Mouse (Mus musculus): ENCODE results near the gene Sdc3. TPM values are rescaled to one million over a fixed set of nuclear protein-coding genes. Genes with fewer than 3 reads are reported as not detected.
A peak's percentile ranks its signal among the peaks of the same experiment; 100 is the strongest.

Sdc3 gene
- 10.1 and 11.6 TPM in 2 replicates for polyA plus RNA-seq (2015; fragmentation: Nextera tagmentation; extraction: Ambion mirVana)

DNA sequence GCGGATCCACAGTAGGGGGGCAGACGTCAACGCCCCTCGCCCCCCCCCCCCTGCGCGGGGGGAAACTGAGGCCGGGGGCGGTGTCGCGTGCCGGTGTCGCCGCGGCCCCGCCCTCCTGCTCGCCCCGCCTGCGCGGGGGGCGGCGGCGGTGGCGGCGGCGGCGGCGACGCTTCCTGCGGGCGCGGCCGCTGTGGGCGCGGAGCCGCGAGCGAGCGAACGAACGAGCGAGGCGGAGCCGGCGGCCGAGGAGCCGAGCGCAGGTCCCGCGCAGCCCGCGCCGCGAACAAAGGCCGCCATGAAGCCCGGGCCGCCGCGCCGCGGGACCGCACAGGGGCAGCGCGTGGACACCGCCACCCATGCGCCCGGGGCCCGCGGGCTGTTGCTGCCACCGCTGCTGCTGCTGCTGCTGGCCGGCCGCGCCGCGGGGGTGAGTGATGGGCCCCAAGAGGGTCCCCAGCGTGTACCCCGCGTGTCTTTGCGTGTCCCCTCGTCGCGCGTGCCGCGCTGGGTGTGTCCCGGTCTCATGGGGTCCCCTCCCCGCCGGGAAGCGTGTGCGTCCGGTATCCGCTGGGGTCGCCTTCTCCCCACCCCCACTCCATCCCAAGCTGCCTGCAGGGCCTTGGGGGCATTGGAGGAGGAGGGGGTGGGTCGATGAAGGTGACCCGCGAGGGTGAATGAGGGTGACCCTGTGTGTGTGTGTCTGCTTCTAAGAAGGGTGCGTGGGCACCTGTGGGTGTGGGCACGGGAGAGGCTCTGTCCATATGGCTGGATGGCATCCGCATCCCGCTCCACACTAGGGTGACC is at the start of gene Sdc3:
TSS of gene Sdc3 (plus strand) at position 162 of the 804 bp plus-strand sequence.
- peaks cover 62% of the 10 kb centered on the region for H3K27me3 ChIP-seq
- peak within 1 kb of the TSS; percentile 68 for H3K4me2 ChIP-seq
- H3K4me1 ChIP-seq (replicated peaks) = peaks cover 11% of the 10 kb centered on the region
- no peak within 1 kb of the TSS for H3K27ac ChIP-seq (replicated peaks)
- H3K9ac ChIP-seq = peak within 1 kb of the TSS; percentile 47; the same call in 1 of the 2 replicates
- no peaks in the 10 kb centered on the region for H3K36me3 ChIP-seq (replicated peaks)
- 2% methylated on average over 90 of the region's 99 CpGs for WGBS (ENCODE audit: insufficient replicate concordance)
- no peaks in the 10 kb centered on the region for H3K9me3 ChIP-seq (replicated peaks)
- H3K4me3 ChIP-seq (replicated peaks) = peak within 1 kb of the TSS; percentile 55
- no peak for ATAC-seq (ENCODE audit: insufficient read depth)

DNA sequence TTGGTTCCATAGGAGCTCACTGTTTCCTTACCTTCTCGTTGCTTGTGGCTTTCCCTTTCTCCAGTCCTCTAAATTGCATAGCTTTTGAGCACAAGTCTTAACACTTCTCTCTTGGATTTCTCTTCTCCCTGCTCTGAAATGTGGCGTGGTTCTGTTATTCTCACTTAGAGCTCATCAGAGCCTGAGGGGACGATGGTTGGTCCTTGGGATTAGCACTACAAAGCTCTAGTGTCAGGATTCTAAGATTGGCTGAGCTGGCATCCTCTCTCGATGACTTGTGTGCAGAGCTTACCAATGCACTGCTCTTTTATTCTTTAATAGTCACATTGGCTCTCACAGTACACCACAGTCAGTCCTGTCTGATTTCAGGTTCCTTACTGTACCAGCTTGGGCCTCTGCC is 48.3 kb upstream of the Sdc3 start:
- Histone ChIP-seq H3K4me3 (replicated peaks) (no peak overlapping the region), H3K4me1 (replicated peaks) (no peaks in the 10 kb centered on the region), H3K27me3 (no peaks in the 10 kb centered on the region), H3K4me2 (no peak overlapping the region), H3K9me3 (replicated peaks) (no peaks in the 10 kb centered on the region), H3K36me3 (replicated peaks) (peaks cover 98% of the 10 kb centered on the region), H3K9ac (no peak overlapping the region), H3K27ac (replicated peaks) (no peak overlapping the region)
- no peak for ATAC-seq (ENCODE audit: insufficient read depth)
- WGBS (ENCODE audit: insufficient replicate concordance) = 81% methylated on average over 4 of the region's 4 CpGs

DNA sequence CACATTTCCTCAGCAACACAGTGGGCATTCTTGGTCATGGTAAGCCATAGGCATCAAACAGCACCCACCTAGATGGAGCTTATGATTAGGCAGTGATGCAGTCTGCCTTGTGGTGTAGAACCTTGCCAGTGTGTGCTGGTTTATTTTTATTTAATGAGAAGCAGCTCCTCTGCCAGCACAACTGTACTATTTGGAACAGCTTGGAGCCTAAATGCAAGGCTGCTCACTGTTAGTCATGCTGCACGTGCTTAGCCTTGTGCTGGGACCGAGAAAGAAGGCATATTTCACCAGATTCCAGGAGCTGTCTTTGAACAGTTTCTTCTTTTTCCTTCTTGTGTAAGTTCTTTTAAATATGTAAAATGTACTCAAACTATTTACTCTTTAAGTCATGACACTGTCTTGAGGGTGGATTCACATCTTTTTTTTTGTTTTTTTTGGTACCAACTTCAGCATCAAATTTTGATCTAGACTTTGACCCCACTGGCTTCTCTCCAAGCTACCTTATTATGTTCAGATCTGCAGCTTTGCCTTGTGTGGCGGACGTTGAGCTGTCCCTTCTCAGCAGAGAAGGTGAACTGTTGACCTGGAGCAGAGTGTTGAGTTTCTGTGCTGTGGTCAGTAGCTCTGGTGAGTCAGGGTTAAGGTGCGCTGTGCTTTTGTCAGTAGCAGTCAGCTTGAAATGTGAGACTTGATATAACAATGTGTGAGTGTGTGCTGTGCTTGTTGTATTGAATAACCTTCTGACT is 46.6 kb upstream of the Sdc3 start:
- no peak for ATAC-seq (ENCODE audit: insufficient read depth)
- Histone ChIP-seq H3K4me1 (replicated peaks) (no peaks in the 10 kb centered on the region), H3K27me3 (no peaks in the 10 kb centered on the region), H3K9me3 (replicated peaks) (no peaks in the 10 kb centered on the region), H3K9ac (no peak overlapping the region), H3K36me3 (replicated peaks) (peaks cover 100% of the 10 kb centered on the region), H3K27ac (replicated peaks) (no peak overlapping the region), H3K4me3 (replicated peaks) (no peak overlapping the region), H3K4me2 (no peak overlapping the region)
- WGBS (ENCODE audit: insufficient replicate concordance) = 84% methylated on average over 5 of the region's 5 CpGs

DNA sequence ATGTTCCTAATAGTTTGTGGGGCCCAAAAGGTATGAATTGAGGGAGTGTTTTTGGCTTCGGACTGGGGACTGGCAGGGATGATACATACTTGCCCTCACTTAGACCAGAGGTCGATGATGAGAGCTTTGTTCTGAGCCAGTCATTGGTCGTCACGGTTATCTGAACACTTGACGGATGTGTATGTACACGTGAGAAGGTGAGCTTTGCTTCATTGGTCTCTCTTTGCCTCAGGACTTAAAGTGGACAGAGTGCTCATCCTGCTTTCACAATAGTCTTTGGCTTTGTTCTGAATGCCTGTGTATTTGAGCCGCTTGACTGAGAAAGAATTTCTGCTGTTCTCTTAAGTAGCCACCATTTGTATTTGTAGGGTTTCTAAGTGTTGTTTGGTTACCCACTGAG is 42.8 kb upstream of the Sdc3 start:
- Histone ChIP-seq H3K4me1 (replicated peaks) (no peaks in the 10 kb centered on the region), H3K27ac (replicated peaks) (no peak overlapping the region), H3K4me3 (replicated peaks) (no peak overlapping the region), H3K27me3 (no peaks in the 10 kb centered on the region), H3K9ac (no peak overlapping the region), H3K4me2 (no peak overlapping the region), H3K36me3 (replicated peaks) (peaks cover 100% of the 10 kb centered on the region), H3K9me3 (replicated peaks) (no peaks in the 10 kb centered on the region)
- no peak for ATAC-seq (ENCODE audit: insufficient read depth)
- 80% methylated on average over 7 of the region's 7 CpGs for WGBS (ENCODE audit: insufficient replicate concordance)

DNA sequence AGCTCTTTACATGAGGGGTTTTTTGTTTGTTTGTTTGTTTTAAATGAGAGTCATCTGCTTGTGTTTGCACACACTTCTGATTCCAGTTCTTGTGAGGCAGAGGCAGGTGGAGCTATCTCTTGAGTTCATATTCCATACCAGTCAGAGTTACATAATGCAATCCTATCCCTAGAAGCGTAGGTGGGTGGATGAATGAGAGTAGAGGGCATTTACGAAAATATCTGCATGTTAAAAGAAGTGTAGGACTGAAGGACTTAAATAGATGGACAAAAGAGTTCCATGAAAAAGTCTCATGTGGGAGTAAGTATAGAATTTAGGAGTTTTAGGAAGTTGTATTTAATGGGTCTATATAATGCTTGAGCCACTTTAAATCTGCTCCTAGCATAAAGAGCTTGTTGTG is 40.4 kb upstream of the Sdc3 start:
- WGBS (ENCODE audit: insufficient replicate concordance) = 88% methylated on average over 2 of the region's 2 CpGs
- Histone ChIP-seq H3K4me3 (replicated peaks) (no peak overlapping the region), H3K9ac (no peak overlapping the region), H3K27ac (replicated peaks) (no peak overlapping the region), H3K27me3 (no peaks in the 10 kb centered on the region), H3K36me3 (replicated peaks) (peaks cover 96% of the 10 kb centered on the region), H3K4me2 (no peak overlapping the region), H3K9me3 (replicated peaks) (no peaks in the 10 kb centered on the region), H3K4me1 (replicated peaks) (no peaks in the 10 kb centered on the region)
- no peak for ATAC-seq (ENCODE audit: insufficient read depth)

DNA sequence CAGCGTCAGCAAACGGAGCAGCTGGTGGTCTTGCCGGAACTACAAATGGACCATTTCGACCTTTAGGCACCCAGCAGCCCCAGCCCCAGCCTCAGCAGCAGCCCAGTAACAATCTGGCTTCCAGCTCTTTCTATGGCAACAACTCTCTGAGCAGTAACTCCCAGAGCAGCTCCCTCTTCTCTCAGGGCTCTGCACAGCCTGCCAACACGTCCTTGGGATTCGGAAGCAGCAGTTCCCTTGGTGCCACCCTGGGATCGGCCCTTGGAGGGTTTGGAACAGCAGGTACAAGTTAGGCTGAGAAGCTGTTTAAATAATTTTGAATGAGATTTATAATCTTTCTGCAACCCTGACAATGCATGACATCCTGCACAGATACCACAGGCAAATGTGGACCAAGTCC is 39.7 kb upstream of the Sdc3 start:
- H3K36me3 ChIP-seq (replicated peaks) = peaks cover 96% of the 10 kb centered on the region
- no peak for ATAC-seq (ENCODE audit: insufficient read depth)

DNA sequence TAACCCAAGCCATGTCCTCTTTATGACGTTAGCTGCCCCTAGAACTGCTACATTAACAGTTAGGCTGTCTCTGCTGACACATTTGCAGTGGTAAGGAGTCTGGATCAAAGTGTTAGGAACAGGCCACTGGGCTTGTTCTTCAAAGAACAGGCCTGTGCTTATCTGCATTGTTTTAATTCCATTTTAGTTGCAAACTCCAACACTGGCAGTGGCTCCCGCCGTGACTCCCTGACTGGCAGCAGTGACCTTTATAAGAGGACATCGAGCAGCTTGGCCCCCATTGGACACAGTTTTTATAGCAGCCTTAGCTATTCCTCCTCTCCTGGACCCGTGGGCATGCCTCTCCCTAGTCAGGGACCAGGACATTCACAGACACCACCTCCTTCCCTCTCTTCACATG is 38.6 kb upstream of the Sdc3 start:
- H3K4me2 ChIP-seq = no peak overlapping the region
- ATAC-seq (ENCODE audit: insufficient read depth) = no peak
- no peaks in the 10 kb centered on the region for H3K9me3 ChIP-seq (replicated peaks)
- no peaks in the 10 kb centered on the region for H3K27me3 ChIP-seq
- H3K36me3 ChIP-seq (replicated peaks) = peaks cover 96% of the 10 kb centered on the region
- WGBS (ENCODE audit: insufficient replicate concordance) = 82% methylated on average over 5 of the region's 5 CpGs
- no peak overlapping the region for H3K27ac ChIP-seq (replicated peaks)
- H3K4me3 ChIP-seq (replicated peaks) = no peak overlapping the region
- no peaks in the 10 kb centered on the region for H3K4me1 ChIP-seq (replicated peaks)
- H3K9ac ChIP-seq = no peak overlapping the region

More for the DNA sequence above, 39.7 kb upstream of the Sdc3 start:
- H3K4me1 ChIP-seq (replicated peaks) = no peaks in the 10 kb centered on the region
- WGBS (ENCODE audit: insufficient replicate concordance) = 79% methylated on average over 7 of the region's 7 CpGs
- no peak overlapping the region for H3K4me2 ChIP-seq
- no peak overlapping the region for H3K9ac ChIP-seq
- H3K27me3 ChIP-seq = no peaks in the 10 kb centered on the region
- no peak overlapping the region for H3K27ac ChIP-seq (replicated peaks)
- no peak overlapping the region for H3K4me3 ChIP-seq (replicated peaks)
- no peaks in the 10 kb centered on the region for H3K9me3 ChIP-seq (replicated peaks)

DNA sequence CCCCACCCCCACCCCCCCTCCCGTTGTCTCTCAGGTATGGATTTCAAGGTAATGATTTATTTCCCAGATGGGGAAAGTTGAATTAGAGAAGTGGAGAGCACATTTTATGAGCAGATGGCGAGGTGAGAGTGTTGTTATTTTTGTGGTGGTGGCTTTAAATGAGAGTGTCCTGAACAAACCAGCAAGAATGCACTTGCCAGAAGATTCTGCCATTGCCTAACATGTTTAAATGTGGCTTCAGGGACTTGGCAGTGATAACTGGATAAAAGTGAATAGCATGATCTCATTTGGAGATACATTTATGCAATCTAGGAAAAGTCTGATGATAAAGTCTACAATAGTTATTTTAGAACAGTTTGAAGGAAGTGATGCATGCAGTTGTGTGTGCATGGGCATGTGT is 37.6 kb upstream of the Sdc3 start:
- WGBS (ENCODE audit: insufficient replicate concordance) = 87% methylated on average over 2 of the region's 2 CpGs
- H3K27me3 ChIP-seq = no peaks in the 10 kb centered on the region
- no peak for ATAC-seq (ENCODE audit: insufficient read depth)
- peaks cover 96% of the 10 kb centered on the region for H3K36me3 ChIP-seq (replicated peaks)
- no peak overlapping the region for H3K27ac ChIP-seq (replicated peaks)
- no peaks in the 10 kb centered on the region for H3K4me1 ChIP-seq (replicated peaks)
- no peak overlapping the region for H3K4me2 ChIP-seq
- no peak overlapping the region for H3K9ac ChIP-seq
- H3K9me3 ChIP-seq (replicated peaks) = no peaks in the 10 kb centered on the region
- H3K4me3 ChIP-seq (replicated peaks) = no peak overlapping the region

DNA sequence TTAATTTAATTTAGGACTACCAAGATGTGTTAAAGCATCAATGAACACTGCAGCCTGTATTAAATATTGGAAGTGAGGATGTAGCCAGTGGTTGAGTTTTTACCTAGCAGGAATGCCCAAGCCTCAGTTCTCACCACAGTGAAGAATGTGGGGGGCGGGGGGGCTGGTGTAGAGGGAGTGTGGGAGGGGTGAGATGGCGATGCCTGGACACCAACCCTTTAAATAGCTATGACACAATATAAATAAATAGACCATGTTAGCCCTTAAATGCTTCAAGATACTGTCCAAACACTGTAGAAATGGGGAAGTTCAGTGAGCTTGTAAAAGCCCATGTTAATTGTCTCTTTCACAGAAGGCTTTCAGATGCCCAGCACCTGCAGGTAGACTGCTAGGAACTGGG is 32.5 kb upstream of the Sdc3 start:
- no peak overlapping the region for H3K4me3 ChIP-seq (replicated peaks)
- peaks cover 94% of the 10 kb centered on the region for H3K36me3 ChIP-seq (replicated peaks)
- no peak overlapping the region for H3K27ac ChIP-seq (replicated peaks)
- H3K4me2 ChIP-seq = no peak overlapping the region
- no peaks in the 10 kb centered on the region for H3K9me3 ChIP-seq (replicated peaks)
- H3K27me3 ChIP-seq = no peaks in the 10 kb centered on the region
- no peaks in the 10 kb centered on the region for H3K4me1 ChIP-seq (replicated peaks)
- ATAC-seq (ENCODE audit: insufficient read depth) = no peak
- 86% methylated on average over 2 of the region's 2 CpGs for WGBS (ENCODE audit: insufficient replicate concordance)
- no peak overlapping the region for H3K9ac ChIP-seq

DNA sequence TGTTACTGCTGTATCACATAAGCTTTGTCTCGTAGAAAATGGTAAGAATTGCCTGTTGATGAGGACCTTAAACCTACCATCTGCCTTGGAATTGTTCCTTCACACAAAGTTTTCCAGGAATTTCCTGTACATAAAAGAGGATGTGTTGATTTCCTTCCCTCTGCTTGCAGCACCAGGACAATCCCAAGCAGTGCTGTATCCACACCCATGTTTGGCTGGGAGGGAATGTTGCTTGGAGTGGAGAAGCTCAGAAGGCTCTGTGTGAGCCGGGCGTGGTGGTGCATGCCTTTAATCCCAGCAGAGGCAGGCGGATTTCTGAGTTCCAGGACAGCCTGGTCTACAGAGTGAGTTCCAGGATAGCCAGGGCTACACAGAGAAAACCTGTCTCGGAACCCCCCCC is 30.5 kb upstream of the Sdc3 start:
- 83% methylated on average over 5 of the region's 5 CpGs for WGBS (ENCODE audit: insufficient replicate concordance)
- Histone ChIP-seq H3K36me3 (replicated peaks) (peaks cover 97% of the 10 kb centered on the region), H3K9ac (no peak overlapping the region), H3K27ac (replicated peaks) (no peak overlapping the region), H3K4me2 (no peak overlapping the region), H3K27me3 (no peaks in the 10 kb centered on the region), H3K9me3 (replicated peaks) (no peaks in the 10 kb centered on the region), H3K4me3 (replicated peaks) (no peak overlapping the region), H3K4me1 (replicated peaks) (no peaks in the 10 kb centered on the region)
- no peak for ATAC-seq (ENCODE audit: insufficient read depth)

DNA sequence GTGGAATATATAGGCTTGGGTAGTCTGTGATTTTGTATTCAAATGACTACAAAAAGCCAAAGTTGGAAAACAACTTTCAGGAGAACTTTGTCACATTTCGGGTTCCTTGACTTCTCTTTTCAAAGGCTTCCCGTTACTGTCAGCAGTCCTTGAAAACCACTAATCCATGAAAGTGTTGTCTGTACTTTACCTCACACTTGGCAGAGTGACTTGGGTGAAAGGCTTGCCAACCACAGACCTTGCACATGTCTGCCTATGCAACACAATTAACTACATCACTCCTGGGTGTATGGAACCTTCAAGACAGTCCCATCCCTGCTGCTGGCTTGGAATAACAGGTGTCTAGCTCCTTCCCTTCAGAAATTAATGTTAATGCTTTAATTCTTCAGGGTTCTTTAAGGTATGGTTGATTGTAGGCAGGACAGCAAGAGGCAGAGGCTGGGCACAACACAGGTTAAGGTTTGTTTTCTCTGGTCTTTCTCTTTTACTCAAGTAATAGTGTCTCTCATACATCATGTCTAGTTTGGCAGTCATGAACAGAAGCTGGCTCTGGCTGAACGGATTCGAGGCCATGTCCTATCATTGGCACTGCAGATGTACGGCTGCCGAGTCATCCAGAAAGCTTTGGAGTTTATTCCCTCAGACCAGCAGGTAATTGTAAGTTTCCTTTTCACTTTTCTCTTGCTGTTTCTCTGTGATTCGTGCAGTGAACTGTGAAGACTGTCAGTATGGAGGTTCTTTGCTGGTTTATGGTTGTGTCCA is 26.8 kb upstream of the Sdc3 start:
- 82% methylated on average over 7 of the region's 7 CpGs for WGBS (ENCODE audit: insufficient replicate concordance)
- Histone ChIP-seq H3K4me1 (replicated peaks) (no peaks in the 10 kb centered on the region), H3K27me3 (no peaks in the 10 kb centered on the region), H3K27ac (replicated peaks) (no peak overlapping the region), H3K36me3 (replicated peaks) (peaks cover 99% of the 10 kb centered on the region), H3K4me2 (no peak overlapping the region), H3K4me3 (replicated peaks) (no peak overlapping the region), H3K9me3 (replicated peaks) (no peaks in the 10 kb centered on the region), H3K9ac (no peak overlapping the region)
- ATAC-seq (ENCODE audit: insufficient read depth) = no peak

Measured in liver, embryonic 15.5 days (tissue).